Comparison of ENCODE assay signal across 9 mouse cellular contexts in genomic region chr4:141655908-141656608, GRCm38 (mm10). TPM values are rescaled to one million over a fixed set of nuclear protein-coding genes. Genes with fewer than 3 reads are reported as not detected.
DNase-seq lines count a peak whose midpoint lies in the region; ATAC-seq lines count a peak whose summit lies in the region.
"Had no signal": no experiment of that assay in that cellular context is flagged by ENCODE, and none has a peak within 500 bp of the region (broad histone marks: within the 10 kb centered on the region; RNA-seq: fewer than 3 reads in every experiment).

No protein-coding gene starts in this region.

- peaks cover 12% of the 10 kb centered on the region for H3K4me1 ChIP-seq in limb, embryonic 10.5 days
- H3K4me1 ChIP-seq in kidney, embryonic 14.5 days (ENCODE audit: control insufficient read depth, insufficient read depth, low read length): no peaks in the 10 kb centered on the region

- no peak overlapping the region for H3K9ac ChIP-seq in kidney, embryonic 14.5 days (ENCODE audit: low read depth, low read length)

- no peak overlapping the region for H3K27ac ChIP-seq in limb, embryonic 10.5 days
- H3K27ac ChIP-seq in kidney, embryonic 14.5 days (ENCODE audit: low read depth, low read length): no peak overlapping the region

- H3K27me3 ChIP-seq in splenic B cell, adult 2 months (ENCODE audit: control insufficient read depth, insufficient read depth, low read length, poor library complexity, severe bottlenecking): no peaks in the 10 kb centered on the region
- no peaks in the 10 kb centered on the region for H3K27me3 ChIP-seq in limb, embryonic 10.5 days (ENCODE audit: low read depth, poor library complexity, severe bottlenecking)
- H3K27me3 ChIP-seq in kidney, embryonic 14.5 days (ENCODE audit: control insufficient read depth, insufficient read depth, low read length): no peaks in the 10 kb centered on the region

- H3K4me3 ChIP-seq in limb, embryonic 10.5 days: no peak overlapping the region
- H3K4me3 ChIP-seq in kidney, embryonic 14.5 days (ENCODE audit: low read length): no peak overlapping the region

- 84% methylated on average over 12 of the region's 12 CpGs for WGBS in limb, embryonic 10.5 days
- 81% methylated on average over 12 of the region's 12 CpGs for WGBS in kidney, embryonic 14.5 days

- no peak for ATAC-seq in kidney, embryonic 14.5 days (ENCODE audit: low FRiP score, low TSS enrichment)
- ATAC-seq: forebrain, embryonic 14.5 days had no signal

- H3K4me2 ChIP-seq in kidney, embryonic 14.5 days (replicated peaks; ENCODE audit: low read depth, low read length): no peak overlapping the region

- peak; percentile 48 for DNase-seq in right cerebral cortex, adult 18-20 months
- no peak for DNase-seq in right cerebral cortex, postnatal 25 days
- DNase-seq in cerebellum, adult 8-10 months: peak; percentile 52
- DNase-seq in heart, postnatal 10 days: peak; percentile 48 to 51
- peak; percentile 13 for DNase-seq in splenic B cell, adult 2 months (ENCODE audit: low read depth, low spot score)
- no peak for DNase-seq in limb, embryonic 10.5 days (ENCODE audit: low spot score)
- DNase-seq in thymus, postnatal 36 days: no peak

- no peaks in the 10 kb centered on the region for H3K9me3 ChIP-seq in limb, embryonic 10.5 days (replicated peaks)
- no peaks in the 10 kb centered on the region for H3K9me3 ChIP-seq in kidney, embryonic 14.5 days (ENCODE audit: control insufficient read depth, low read length)

- intact Hi-C loops in heart, postnatal 10 days (cut with DNase I): no loop called here

- no peaks in the 10 kb centered on the region for H3K36me3 ChIP-seq in splenic B cell, adult 2 months (ENCODE audit: control insufficient read depth, insufficient read depth, low read length, poor library complexity, severe bottlenecking)
- H3K36me3 ChIP-seq in limb, embryonic 10.5 days: peaks cover 82% of the 10 kb centered on the region
- peaks cover 36% of the 10 kb centered on the region; the same call in 1 of the 2 replicates for H3K36me3 ChIP-seq in kidney, embryonic 14.5 days (ENCODE audit: control insufficient read depth, insufficient read depth, low read length)

RNA-seq across cellular contexts. Expression of gene Plekhm2, which starts 8.6 kb away (rescaled TPM):
- 10 to 100 TPM; 81.0 to 83.1 TPM for total RNA-seq in heart, postnatal 10 days (2021)
- 5.0 and 5.6 TPM in 2 replicates for polyA plus RNA-seq in limb, embryonic 10.5 days (2016; fragmentation: Nextera tagmentation; extraction: Ambion mirVana)
- 3.5 and 6.8 TPM in 2 replicates for polyA plus RNA-seq in kidney, embryonic 14.5 days (2014; fragmentation: Nextera tagmentation; extraction: Ambion mirVana)

RNA-seq across cellular contexts. Expression of gene Rsc1a1, which starts 29.3 kb away (rescaled TPM):
- total RNA-seq in heart, postnatal 10 days (2021): 1 to 10 TPM in 1 of 2 experiments, under 1 TPM in 1; 0.19 to 3.1 TPM
- polyA plus RNA-seq in limb, embryonic 10.5 days (2016; fragmentation: Nextera tagmentation; extraction: Ambion mirVana): 1.3 and 3.0 TPM in 2 replicates
- polyA plus RNA-seq in kidney, embryonic 14.5 days (2014; fragmentation: Nextera tagmentation; extraction: Ambion mirVana): not detected in 2 replicates

RNA-seq across cellular contexts. Expression of gene Slc25a34, which starts 32.4 kb away (rescaled TPM):
- 10 to 100 TPM; 81.1 to 84.5 TPM for total RNA-seq in heart, postnatal 10 days (2021)
- 0.05 TPM in 1 of 2 replicates, not detected in the other for polyA plus RNA-seq in limb, embryonic 10.5 days (2016; fragmentation: Nextera tagmentation; extraction: Ambion mirVana)
- polyA plus RNA-seq in kidney, embryonic 14.5 days (2014; fragmentation: Nextera tagmentation; extraction: Ambion mirVana): 0.07 TPM in 1 of 2 replicates, not detected in the other
- polyA plus RNA-seq: forebrain, embryonic 14.5 days had no signal

RNA-seq across cellular contexts. Expression of gene Tmem82, which starts 37.6 kb away (rescaled TPM):
- 10 to 100 TPM; 11.2 to 15.6 TPM for total RNA-seq in heart, postnatal 10 days (2021)
- polyA plus RNA-seq in limb, embryonic 10.5 days (2016; fragmentation: Nextera tagmentation; extraction: Ambion mirVana): 1.1 and 1.6 TPM in 2 replicates
- 0.86 and 1.2 TPM in 2 replicates for polyA plus RNA-seq in kidney, embryonic 14.5 days (2014; fragmentation: Nextera tagmentation; extraction: Ambion mirVana)
- polyA plus RNA-seq: forebrain, embryonic 14.5 days had no signal

RNA-seq across cellular contexts. Expression of gene Fblim1, which starts 50.2 kb away (rescaled TPM):
- 100 to 1,000 TPM; 241 to 248 TPM for total RNA-seq in heart, postnatal 10 days (2021)
- polyA plus RNA-seq in limb, embryonic 10.5 days (2016; fragmentation: Nextera tagmentation; extraction: Ambion mirVana): 58.6 and 77.7 TPM in 2 replicates
- polyA plus RNA-seq in kidney, embryonic 14.5 days (2014; fragmentation: Nextera tagmentation; extraction: Ambion mirVana): 49.4 and 71.3 TPM in 2 replicates

Comparison
In these comparisons a context has a peak if more than half of its experiments do, and no peak if none do; other contexts are left out.
1. DNase-seq: peak in right cerebral cortex, adult 18-20 months (single experiment), cerebellum, adult 8-10 months (single experiment), heart, postnatal 10 days (2 of 2) and splenic B cell, adult 2 months (single experiment); none in right cerebral cortex, postnatal 25 days (single experiment), limb, embryonic 10.5 days (single experiment) and thymus, postnatal 36 days (0 of 2).